Mouse (Mus musculus) heart, adult 2 months (tissue): ENCODE measurements at regions not wholly inside any gene's neighbourhood (a gene's known extent, or its start where the extent isn't known, plus 50 kb on each side); places are given as distances from the start of the nearest gene placed in this dataset.

Experiments used
- DNase-seq, 2 experiments: peaks; one replicate each; pipeline ENCODE4 v3.0.0; 2021
- H3K27ac ChIP-seq: fragments of 200-600 bp; 2 replicates; pipeline ENCODE4 v1.8.1; 2022
- H3K27me3 ChIP-seq: fragments of 200-500 bp; 2 replicates; pipeline ENCODE4 v1.6.1; 2012; ENCODE audit warnings: mild to moderate bottlenecking, low read length, inconsistent platforms, mixed read lengths; ENCODE audit not compliant: control insufficient read depth, insufficient read depth
- H3K36me3 ChIP-seq: fragments of 200-500 bp; 2 replicates; pipeline ENCODE4 v1.6.1; 2012; ENCODE audit warnings: low read length, inconsistent platforms; ENCODE audit not compliant: control insufficient read depth, insufficient read depth
- H3K4me1 ChIP-seq: fragments of 200-500 bp; 2 replicates; pipeline ENCODE4 v1.6.1; 2011; ENCODE audit warnings: low read length; ENCODE audit not compliant: control insufficient read depth, insufficient read depth
- H3K4me3 ChIP-seq: fragments of 200-600 bp; 2 replicates; pipeline ENCODE4 v1.8.1; 2022
- H3K79me2 ChIP-seq: fragments of 200-500 bp; replicated peaks from 2 replicates; pipeline ENCODE4 v1.6.1; 2012; ENCODE audit warnings: mild to moderate bottlenecking, inconsistent platforms, low read length, moderate library complexity, mixed read lengths; ENCODE audit not compliant: control insufficient read depth, insufficient read depth
- H3K9ac ChIP-seq: fragments of 200-500 bp; 2 replicates; pipeline ENCODE4 v1.6.1; 2012; ENCODE audit warnings: low read depth, mild to moderate bottlenecking, control low read depth, inconsistent platforms, low read length, mixed read lengths
- CTCF ChIP-seq: fragments of 200-600 bp; IDR thresholded peaks from 2 replicates; pipeline ENCODE4 v1.8.1; 2022; ENCODE audit warnings: antibody characterized with exemption, mild to moderate bottlenecking, moderate library complexity
- EP300 ChIP-seq: fragments of 200-500 bp; IDR thresholded peaks from 2 replicates; pipeline ENCODE4 v1.6.1; 2011; ENCODE audit warnings: low read depth, low read length, control low read depth; ENCODE audit not compliant: insufficient read depth
- POLR2A ChIP-seq: fragments of 200-500 bp; IDR thresholded peaks from 2 replicates; pipeline ENCODE4 v1.6.1; 2011; ENCODE audit warnings: mild to moderate bottlenecking, low read depth, low read length, control low read depth; ENCODE audit not compliant: insufficient read depth
- WGBS: fragments of 180-500 bp; shearing (Covaris S2); methylation state at CpG from one replicate; pipeline ENCODE4 v1.1.7; 2018; 5-methylcytosine and 5-hydroxymethylcytosine counted together
- intact Hi-C: fragments of 180-260 bp; cut with DNase I; formaldehyde crosslinking; loops from one replicate; pipeline ENCODE4 v1.15.1; 2025

DNA sequence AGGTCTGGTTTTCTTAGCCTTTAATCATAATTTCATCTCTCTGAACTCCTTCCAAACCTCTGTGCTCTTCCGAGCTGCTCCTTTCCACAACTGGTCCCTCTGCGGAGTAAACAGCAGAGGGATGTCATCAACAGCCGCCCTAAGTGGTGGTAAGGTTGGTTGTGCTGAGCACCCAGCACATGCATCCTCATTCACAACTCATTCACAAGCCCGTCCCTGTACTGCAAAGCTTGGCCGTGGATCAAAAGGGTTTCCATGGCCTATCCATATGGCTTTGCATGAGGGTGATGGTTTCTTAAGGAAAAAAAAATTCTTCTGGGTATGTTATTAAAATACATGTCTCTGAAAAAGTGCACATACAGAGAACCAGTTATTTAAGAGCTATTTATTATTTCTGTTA, 828.6 kb upstream of the Sox9 start:
- WGBS = 62% methylated on average over 5 of the region's 5 CpGs
- no peak overlapping the region for H3K27ac ChIP-seq
- no peak for TF ChIP-seq EP300
- TF ChIP-seq CTCF = no peak
- no peak for TF ChIP-seq POLR2A
- H3K4me1 ChIP-seq = no peaks in the 10 kb centered on the region
- intact Hi-C loops = no loop called here
- no peak for DNase-seq
- H3K79me2 ChIP-seq = no peaks in the 10 kb centered on the region
- H3K27me3 ChIP-seq = no peaks in the 10 kb centered on the region
- H3K4me3 ChIP-seq = no peak overlapping the region
- no peak overlapping the region for H3K9ac ChIP-seq
- no peaks in the 10 kb centered on the region for H3K36me3 ChIP-seq

DNA sequence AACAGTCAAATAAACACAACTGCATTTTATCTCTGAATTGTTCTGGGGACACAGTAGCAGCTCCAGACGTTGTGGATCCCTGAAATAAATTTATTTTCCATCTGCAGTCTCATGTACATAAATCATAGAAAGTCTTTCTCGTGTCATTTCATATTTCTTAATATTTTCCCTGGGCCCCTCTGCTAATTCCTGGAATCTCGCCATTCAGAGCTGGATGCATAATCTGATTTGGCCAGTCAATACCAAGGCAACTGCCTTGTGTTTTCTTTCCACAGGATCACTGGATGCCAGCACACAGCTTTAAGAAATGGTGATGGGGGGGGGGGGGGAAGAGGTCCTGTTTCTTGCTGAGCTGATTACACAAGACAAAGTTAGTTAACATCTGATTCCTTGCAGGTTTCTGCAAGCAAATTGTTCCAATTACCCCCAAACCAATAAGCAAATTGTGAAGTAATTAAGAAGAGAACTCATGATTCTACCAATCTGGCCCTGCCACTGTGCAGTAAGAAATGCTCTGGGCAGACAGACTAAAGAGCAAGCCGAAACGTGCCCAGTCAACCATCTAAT, 824.2 kb upstream of the Sox9 start:
- no peaks in the 10 kb centered on the region for H3K79me2 ChIP-seq
- TF ChIP-seq EP300 (no peak), CTCF (no peak), POLR2A (no peak)
- no peak overlapping the region for H3K27ac ChIP-seq
- H3K9ac ChIP-seq = no peak overlapping the region
- 58% methylated on average over 5 of the region's 5 CpGs for WGBS
- no peak overlapping the region for H3K4me3 ChIP-seq
- H3K27me3 ChIP-seq = no peaks in the 10 kb centered on the region
- intact Hi-C loops = no loop called here
- no peaks in the 10 kb centered on the region for H3K36me3 ChIP-seq
- DNase-seq = no peak
- peaks cover 1% of the 10 kb centered on the region; the same call in 1 of the 2 replicates for H3K4me1 ChIP-seq

DNA sequence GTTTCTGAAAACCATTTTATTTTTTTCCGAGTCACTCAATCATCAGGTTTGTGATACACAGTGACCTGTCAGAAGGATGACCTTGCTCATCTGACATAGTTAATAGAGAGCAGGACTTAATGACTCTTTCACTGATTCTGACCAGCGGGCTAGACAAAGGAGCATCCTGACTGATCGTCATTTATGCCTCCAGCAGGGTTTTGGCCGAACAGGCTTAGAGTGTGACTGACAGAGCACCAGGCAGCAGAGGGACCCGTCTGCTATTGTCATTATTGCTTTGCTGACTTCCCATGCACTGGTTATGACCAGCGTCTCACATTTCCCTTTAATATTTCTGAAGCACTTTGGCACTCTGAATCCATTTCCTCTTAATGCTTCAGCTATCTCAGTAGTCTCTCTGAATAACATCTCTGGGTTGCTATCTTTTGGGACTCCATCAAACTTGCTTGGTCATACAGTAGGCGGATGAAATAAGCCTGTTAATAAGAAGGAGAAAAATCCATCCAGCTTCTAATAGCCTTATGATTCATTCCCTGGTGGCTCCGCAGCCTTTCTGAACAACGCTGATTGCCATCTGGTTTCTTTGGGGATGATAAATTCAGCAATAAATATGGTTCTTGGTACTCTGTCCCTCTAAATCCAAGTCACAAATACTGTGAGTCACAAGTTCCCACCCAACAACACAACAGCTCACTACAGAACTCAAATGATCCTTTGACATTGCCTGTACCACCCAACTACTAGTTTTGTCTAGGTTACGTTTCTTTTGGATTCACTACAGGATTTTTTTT, 820.8 kb upstream of the Sox9 start:
- no peak for DNase-seq

DNA sequence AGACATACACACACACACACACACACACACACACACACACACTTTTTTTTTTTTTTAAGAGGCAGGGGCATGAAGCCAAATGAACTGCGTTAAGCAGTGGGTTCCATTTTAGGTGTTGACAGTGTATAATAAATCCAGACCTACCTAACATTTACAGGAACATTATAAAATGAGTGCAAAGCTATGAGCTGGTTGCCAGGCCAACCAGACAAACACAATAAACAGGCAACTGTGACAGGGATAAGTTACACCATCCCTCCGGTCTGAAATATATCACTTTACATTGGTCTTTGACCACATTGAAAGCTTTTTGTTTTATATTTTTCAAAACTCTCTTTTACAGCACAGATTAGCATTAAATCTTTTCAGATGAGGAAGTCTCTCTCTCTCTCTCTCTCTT, 820.2 kb upstream of the Sox9 start:
- WGBS = 52% methylated on average over 2 of the region's 2 CpGs
- H3K4me3 ChIP-seq = no peak overlapping the region
- H3K79me2 ChIP-seq = no peaks in the 10 kb centered on the region
- intact Hi-C loops = no loop called here
- H3K27me3 ChIP-seq = no peaks in the 10 kb centered on the region
- TF ChIP-seq POLR2A (no peak), EP300 (no peak), CTCF (no peak)
- H3K9ac ChIP-seq = no peak overlapping the region
- no peak for DNase-seq
- no peaks in the 10 kb centered on the region for H3K36me3 ChIP-seq
- H3K27ac ChIP-seq = no peak overlapping the region
- H3K4me1 ChIP-seq = peaks cover 1% of the 10 kb centered on the region; the same call in 1 of the 2 replicates

More for the DNA sequence above, 820.8 kb upstream of the Sox9 start:
- H3K79me2 ChIP-seq = no peaks in the 10 kb centered on the region
- 57% methylated on average over 10 of the region's 10 CpGs for WGBS
- intact Hi-C loops = no loop called here
- TF ChIP-seq POLR2A = no peak
- TF ChIP-seq EP300 = no peak
- no peak for TF ChIP-seq CTCF
- peaks cover 1% of the 10 kb centered on the region; the same call in 1 of the 2 replicates for H3K4me1 ChIP-seq
- H3K36me3 ChIP-seq = no peaks in the 10 kb centered on the region
- H3K4me3 ChIP-seq = no peak overlapping the region
- no peak overlapping the region for H3K27ac ChIP-seq
- H3K9ac ChIP-seq = no peak overlapping the region
- H3K27me3 ChIP-seq = no peaks in the 10 kb centered on the region

DNA sequence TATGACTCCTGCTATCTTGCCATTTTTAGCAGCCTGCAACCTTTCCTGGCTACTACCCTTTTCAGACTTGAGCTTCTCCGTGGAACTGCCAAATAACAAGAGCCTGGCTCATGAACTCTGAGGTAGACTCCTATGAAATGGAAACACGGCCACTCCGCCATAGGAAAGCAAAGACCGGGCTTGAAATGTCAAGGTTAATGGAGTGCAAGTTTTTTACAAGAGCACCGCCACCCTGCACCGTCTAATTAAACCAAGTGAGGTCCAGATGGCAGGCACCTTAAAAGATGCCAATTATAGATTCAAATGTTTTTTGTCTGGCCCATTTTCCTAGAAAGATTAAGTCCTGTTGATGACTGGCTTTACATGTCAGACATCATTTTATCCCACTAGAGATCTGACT, 818.0 kb upstream of the Sox9 start:
- H3K79me2 ChIP-seq = no peaks in the 10 kb centered on the region
- no peaks in the 10 kb centered on the region for H3K36me3 ChIP-seq
- intact Hi-C loops = no loop called here
- H3K27me3 ChIP-seq = no peaks in the 10 kb centered on the region
- no peak overlapping the region for H3K4me3 ChIP-seq
- 80% methylated on average over 6 of the region's 6 CpGs for WGBS
- no peak overlapping the region for H3K9ac ChIP-seq
- TF ChIP-seq POLR2A (no peak), CTCF (no peak), EP300 (no peak)
- H3K4me1 ChIP-seq = peaks cover 1% of the 10 kb centered on the region; the same call in 1 of the 2 replicates
- H3K27ac ChIP-seq = no peak overlapping the region
- no peak for DNase-seq

DNA sequence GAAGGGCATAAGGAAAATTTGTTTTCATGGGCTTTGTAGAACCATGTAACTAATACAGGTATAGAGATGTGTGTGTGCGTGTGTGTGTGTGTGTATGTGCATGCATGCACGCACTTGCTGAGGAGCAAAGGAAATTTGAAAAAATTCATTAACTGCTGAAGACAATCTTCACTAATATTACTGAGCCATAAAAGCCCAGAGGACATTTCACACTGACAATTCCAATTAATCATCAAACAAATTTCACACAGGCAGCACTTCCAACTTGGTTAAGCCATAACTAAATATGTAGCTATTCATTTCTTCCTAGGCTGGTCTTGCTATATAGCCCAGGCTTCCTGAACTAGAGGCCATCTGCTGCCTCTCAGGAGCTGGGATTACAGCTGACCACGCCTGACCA, 815.6 kb upstream of the Sox9 start:
- Histone ChIP-seq H3K27me3 (no peaks in the 10 kb centered on the region), H3K4me1 (no peaks in the 10 kb centered on the region), H3K9ac (no peak overlapping the region), H3K27ac (no peak overlapping the region), H3K4me3 (no peak overlapping the region), H3K79me2 (no peaks in the 10 kb centered on the region), H3K36me3 (no peaks in the 10 kb centered on the region)
- no peak for DNase-seq
- no peak for TF ChIP-seq POLR2A
- no peak for TF ChIP-seq CTCF
- no peak for TF ChIP-seq EP300
- intact Hi-C loops = no loop called here
- WGBS = 87% methylated on average over 3 of the region's 3 CpGs
